Mouse (Mus musculus) monocyte, adult 5-6 weeks (primary cell): ENCODE results near the gene E130116L18Rik. TPM values are rescaled to one million over a fixed set of nuclear protein-coding genes. Genes with fewer than 3 reads are reported as not detected.
"Not testable (repeated sequence)": the region's sequence is repeated elsewhere in the genome, so short reads cannot be mapped to it uniquely, and the experiment has no call there.

ENCODE experiments used
- ATAC-seq: fragments of 153-309, 156-312 bp; replicated peaks from 2 replicates; pipeline ENCODE4 v1.8.0; 2017; ENCODE audit warnings: mild to moderate bottlenecking; ENCODE audit not compliant: low TSS enrichment, insufficient number of reproducible peaks, severe bottlenecking, poor library complexity, low FRiP score
- total RNA-seq: library from RNA; stranded (forward); fragments of 200-1000, 200-491, 200-594 nt; gene quantifications from 3 replicates; pipeline ENCODE4 v1.2.3, GENCODE M21; 2017

The E130116L18Rik gene
- total RNA-seq, 1 experiment from 2014 or later = not detected

DNA sequence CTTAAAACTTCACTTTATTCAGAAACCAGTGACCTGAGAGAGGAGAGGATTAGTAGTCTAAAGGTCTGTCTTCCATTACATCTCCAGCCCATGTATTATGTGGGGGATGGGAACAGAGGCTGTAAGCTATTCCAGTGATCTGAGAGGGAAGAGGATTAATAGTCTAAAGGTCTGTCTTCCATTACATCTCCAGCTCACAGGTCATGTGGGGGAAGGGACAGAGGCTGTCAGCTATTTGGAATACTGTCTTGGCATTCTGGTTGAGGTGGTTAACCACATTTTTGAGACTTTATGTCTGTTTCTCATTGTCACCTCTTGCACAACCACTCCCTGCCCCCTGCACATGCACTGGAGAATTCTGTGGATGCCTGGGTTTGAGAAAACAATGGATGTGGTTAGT, 35.2 kb downstream of the E130116L18Rik start:
- ATAC-seq = no peak

DNA sequence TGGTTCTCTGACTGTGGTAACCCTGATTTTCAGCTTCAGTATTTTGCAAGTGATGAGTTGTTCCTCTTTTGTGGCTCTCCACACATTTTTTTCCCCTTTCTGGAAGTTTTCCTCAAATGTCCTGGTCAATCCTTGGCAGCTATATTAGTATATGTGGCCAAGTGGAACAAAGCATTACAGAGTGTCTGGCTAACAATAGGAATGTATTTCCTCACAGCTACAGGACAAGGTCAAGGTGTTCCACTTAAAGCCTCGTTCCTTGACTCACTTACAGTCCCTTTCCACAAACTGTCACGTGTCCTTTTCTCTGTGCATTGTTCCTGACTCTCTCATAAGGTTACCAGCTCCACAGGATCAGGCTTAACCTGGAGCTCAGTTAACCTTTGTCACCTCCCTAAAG, 38.4 kb downstream of the E130116L18Rik start:
- no peak for ATAC-seq

DNA sequence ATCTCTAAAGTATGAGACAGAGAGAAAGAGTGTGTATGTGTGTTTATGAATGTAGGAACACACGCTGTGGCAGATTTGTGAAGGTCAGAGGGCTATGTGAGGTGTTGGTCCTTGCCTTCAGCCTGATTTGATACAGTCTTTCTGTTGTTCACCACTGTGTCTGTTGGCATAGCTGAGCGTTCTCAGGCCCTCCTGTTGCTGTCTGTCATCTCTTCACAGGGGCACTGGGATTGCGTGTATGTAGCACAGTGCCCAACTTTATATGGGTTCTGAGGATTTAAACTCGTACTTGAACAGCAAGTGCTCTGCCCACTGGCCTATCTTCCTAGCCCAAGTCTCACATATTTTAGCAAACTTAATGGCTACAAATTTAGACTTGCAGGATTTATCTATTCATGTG, 39.4 kb downstream of the E130116L18Rik start:
- no peak for ATAC-seq

- ATAC-seq = no peak
Observed at GRCm38 (mm10) chr5:25181004-25181531, 41.9 kb downstream of the E130116L18Rik start, which contains the start of gene Galntl5. Galntl5 (plus strand) TSS chr5:25181460.

- ATAC-seq = no peak
Observed at GRCm38 (mm10) chr5:25179936-25180488, 42.9 kb downstream of the E130116L18Rik start.

DNA sequence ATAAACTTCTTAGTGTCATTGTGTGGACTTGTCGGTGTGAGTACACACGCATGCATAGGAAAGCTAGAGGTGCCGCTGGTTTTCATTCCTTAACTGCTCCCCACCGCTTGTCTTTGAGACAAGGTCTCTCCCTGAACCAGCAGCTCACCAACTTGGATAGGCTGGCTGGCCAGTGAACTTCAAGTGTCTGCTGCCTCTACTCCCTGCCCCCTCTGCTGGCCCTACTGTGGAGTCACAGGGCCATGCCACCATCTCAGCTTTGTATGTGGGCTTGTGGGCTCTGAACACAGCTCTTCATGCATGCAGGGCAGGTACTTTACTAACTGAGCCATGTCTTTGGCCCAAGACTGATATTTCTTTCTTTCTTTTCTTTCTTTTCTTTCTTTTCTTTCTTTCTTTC, 43.7 kb downstream of the E130116L18Rik start:
- ATAC-seq = no peak

GRCm38 (mm10) chr5:25178543-25178942, 44.4 kb downstream of the E130116L18Rik start:
- ATAC-seq = not testable (repeated sequence)

GRCm38 (mm10) chr5:25177937-25178336, 45.0 kb downstream of the E130116L18Rik start:
- ATAC-seq = not testable (repeated sequence)

Other genes starting within 250 kb of the E130116L18Rik start
- 38.4 to 61.0 TPM (median 57.7 TPM) in 3 replicates for gene Prkag2, start 122.5 kb downstream of the E130116L18Rik start, total RNA-seq
- gene Galntl5, start 41.7 kb downstream of the E130116L18Rik start, total RNA-seq = not detected in 3 replicates
- 25.2 to 51.5 TPM (median 33.3 TPM) in 3 replicates for gene Galnt11, start 1.2 kb downstream of the E130116L18Rik start, total RNA-seq